Mouse (Mus musculus): Measurements from ENCODE around the gene Cxcl13.

The Cxcl13 gene

GRCm38 (mm10) chr5:95983797-95984486 is 27.2 kb downstream of the Cxcl13 start:
- no peak for DNase-seq (ENCODE audit: low spot score in 2 of 2)

GRCm38 (mm10) chr5:95991339-95992292 is 34.9 kb downstream of the Cxcl13 start:
- DNase-seq (ENCODE audit: low spot score in 2 of 2): no peak

GRCm38 (mm10) chr5:95997276-95997675 is 40.5 kb downstream of the Cxcl13 start:
- no peak for DNase-seq (ENCODE audit: low spot score in 2 of 2)

- DNase-seq (ENCODE audit: low spot score in 2 of 2): no peak
Measured at GRCm38 (mm10) chr5:96003348-96003747, 46.6 kb downstream of the Cxcl13 start.

GRCm38 (mm10) chr5:96008274-96008842 is 51.6 kb downstream of the Cxcl13 start:
- no peak for DNase-seq (ENCODE audit: low spot score in 2 of 2)

- no peak for DNase-seq (ENCODE audit: low spot score in 2 of 2)
Measured at GRCm38 (mm10) chr5:96009076-96009475, 52.3 kb downstream of the Cxcl13 start.

Measured in frontal cortex, postnatal 25 days (tissue).